Mouse (Mus musculus) left cerebral cortex, adult 9 months (tissue): ENCODE results near the gene Srgn.
A peak's percentile ranks its signal among the peaks of the same experiment; 100 is the strongest.

Experiments
- DNase-seq, 2 experiments: peaks; one replicate each; pipeline ENCODE4 v3.0.0; 2022; ENCODE audit warnings: low spot score in 2 of 2

The Srgn gene

GRCm38 (mm10) chr10:62527351-62527750, at the start of gene Srgn:
TSS of gene Srgn (minus strand) at chr10:62527451.
- DNase-seq = no peak

- DNase-seq = no peak
Measured at GRCm38 (mm10) chr10:62575001-62575400, 47.8 kb upstream of the Srgn start.

GRCm38 (mm10) chr10:62570126-62570871, 43.0 kb upstream of the Srgn start:
- DNase-seq = no peak

- no peak for DNase-seq
Measured at GRCm38 (mm10) chr10:62568861-62569260, 41.6 kb upstream of the Srgn start.

GRCm38 (mm10) chr10:62557736-62558135, 30.5 kb upstream of the Srgn start:
- no peak for DNase-seq

- no peak for DNase-seq
Measured at GRCm38 (mm10) chr10:62556558-62556901, 29.3 kb upstream of the Srgn start.

- no peak for DNase-seq
Measured at GRCm38 (mm10) chr10:62555705-62556557, 28.7 kb upstream of the Srgn start.

- DNase-seq = no peak
Measured at GRCm38 (mm10) chr10:62553611-62554091, 26.4 kb upstream of the Srgn start.

- DNase-seq = peak in 1 of 2 experiments; percentile 53
Measured at GRCm38 (mm10) chr10:62550787-62551300, 23.6 kb upstream of the Srgn start.

- DNase-seq = peak in 1 of 2 experiments; percentile 67
Measured at GRCm38 (mm10) chr10:62549523-62550166, 22.4 kb upstream of the Srgn start.

- no peak for DNase-seq
Measured at GRCm38 (mm10) chr10:62546441-62546840, 19.2 kb upstream of the Srgn start.

- DNase-seq = no peak
Measured at GRCm38 (mm10) chr10:62545759-62546158, 18.5 kb upstream of the Srgn start.

- DNase-seq = no peak
Measured at GRCm38 (mm10) chr10:62544316-62544715, 17.1 kb upstream of the Srgn start.

GRCm38 (mm10) chr10:62543399-62543808, 16.2 kb upstream of the Srgn start:
- peak in 1 of 2 experiments; percentile 23 for DNase-seq

- DNase-seq = no peak
Measured at GRCm38 (mm10) chr10:62542928-62543327, 15.7 kb upstream of the Srgn start.

GRCm38 (mm10) chr10:62542507-62542906, 15.3 kb upstream of the Srgn start:
- DNase-seq = no peak

- DNase-seq = no peak
Measured at GRCm38 (mm10) chr10:62541499-62541898, 14.2 kb upstream of the Srgn start.

GRCm38 (mm10) chr10:62540800-62541199, 13.5 kb upstream of the Srgn start:
- DNase-seq = no peak

GRCm38 (mm10) chr10:62534509-62534908, 7.3 kb upstream of the Srgn start:
- DNase-seq = no peak

GRCm38 (mm10) chr10:62532832-62533231, 5.6 kb upstream of the Srgn start:
- no peak for DNase-seq

GRCm38 (mm10) chr10:62530183-62530582, 2.9 kb upstream of the Srgn start:
- no peak for DNase-seq

GRCm38 (mm10) chr10:62522346-62522950, 4.8 kb downstream of the Srgn start:
- no peak for DNase-seq
